Mouse (Mus musculus): ENCODE measurements around the gene Elmo2.

Elmo2 gene

GRCm38 (mm10) chr2:165323928-165324327, 2.4 kb downstream of the Elmo2 start:
- no peak for DNase-seq (ENCODE audit: low spot score in 2 of 2)

GRCm38 (mm10) chr2:165323484-165323883, 2.8 kb downstream of the Elmo2 start:
- no peak for DNase-seq (ENCODE audit: low spot score in 2 of 2)

- DNase-seq (ENCODE audit: low spot score in 2 of 2), result no peak
Observed at GRCm38 (mm10) chr2:165321981-165322735, 4.1 kb downstream of the Elmo2 start.

- peak in 1 of 2 experiments; percentile 37 for DNase-seq (ENCODE audit: low spot score in 2 of 2)
Observed at GRCm38 (mm10) chr2:165321381-165321888, 4.8 kb downstream of the Elmo2 start.

GRCm38 (mm10) chr2:165320531-165321150, 5.6 kb downstream of the Elmo2 start:
- no peak for DNase-seq (ENCODE audit: low spot score in 2 of 2)

GRCm38 (mm10) chr2:165319503-165319902, 6.8 kb downstream of the Elmo2 start:
- DNase-seq (ENCODE audit: low spot score in 2 of 2), result no peak

GRCm38 (mm10) chr2:165318941-165319340, 7.3 kb downstream of the Elmo2 start:
- no peak for DNase-seq (ENCODE audit: low spot score in 2 of 2)

- DNase-seq (ENCODE audit: low spot score in 2 of 2), result no peak
Observed at GRCm38 (mm10) chr2:165317621-165318263, 8.5 kb downstream of the Elmo2 start.

- DNase-seq (ENCODE audit: low spot score in 2 of 2), result peak in 1 of 2 experiments; percentile 41
Observed at GRCm38 (mm10) chr2:165316837-165317473, 9.3 kb downstream of the Elmo2 start.

- no peak for DNase-seq (ENCODE audit: low spot score in 2 of 2)
Observed at GRCm38 (mm10) chr2:165316204-165316603, 10.1 kb downstream of the Elmo2 start.

GRCm38 (mm10) chr2:165314197-165314596, 12.1 kb downstream of the Elmo2 start:
- no peak for DNase-seq (ENCODE audit: low spot score in 2 of 2)

- no peak for DNase-seq (ENCODE audit: low spot score in 2 of 2)
Observed at GRCm38 (mm10) chr2:165312381-165312780, 13.9 kb downstream of the Elmo2 start.

GRCm38 (mm10) chr2:165311577-165311976, 14.7 kb downstream of the Elmo2 start:
- DNase-seq (ENCODE audit: low spot score in 2 of 2), result no peak

- DNase-seq (ENCODE audit: low spot score in 2 of 2), result no peak
Observed at GRCm38 (mm10) chr2:165310818-165311425, 15.4 kb downstream of the Elmo2 start.

GRCm38 (mm10) chr2:165307801-165308200, 18.5 kb downstream of the Elmo2 start:
- DNase-seq (ENCODE audit: low spot score in 2 of 2), result no peak

- no peak for DNase-seq (ENCODE audit: low spot score in 2 of 2)
Observed at GRCm38 (mm10) chr2:165305438-165305837, 20.8 kb downstream of the Elmo2 start.

GRCm38 (mm10) chr2:165304819-165305218, 21.5 kb downstream of the Elmo2 start:
- no peak for DNase-seq (ENCODE audit: low spot score in 2 of 2)

- DNase-seq (ENCODE audit: low spot score in 2 of 2), result no peak
Observed at GRCm38 (mm10) chr2:165303354-165304012, 22.8 kb downstream of the Elmo2 start.

GRCm38 (mm10) chr2:165301409-165301808, 24.9 kb downstream of the Elmo2 start:
- no peak for DNase-seq (ENCODE audit: low spot score in 2 of 2)

GRCm38 (mm10) chr2:165300885-165301284, 25.4 kb downstream of the Elmo2 start:
- DNase-seq (ENCODE audit: low spot score in 2 of 2), result no peak

- no peak for DNase-seq (ENCODE audit: low spot score in 2 of 2)
Observed at GRCm38 (mm10) chr2:165300424-165300823, 25.9 kb downstream of the Elmo2 start.
